Mouse (Mus musculus): ENCODE results near the gene Sox5.
"Not testable (repeated sequence)": the region's sequence is repeated elsewhere in the genome, so short reads cannot be mapped to it uniquely, and the experiment has no call there.

Gene Sox5

GRCm38 (mm10) chr6:144251222-144252170, 530.3 kb downstream of the Sox5 start:
- ChIA-PET POLR2A (interaction anchor here in 2 of 4 experiments (0.6 to 1.4 kb wide), 11 partner anchors 14 to 1151 kb away, joined by 3 to 10 read pairs (median 5); no protein-coding TSS in a partner anchor), CTCF (interaction anchor here in 3 of 4 experiments (0.7 kb wide), 3 partner anchors 81 to 1739 kb away, joined by 3 to 6 read pairs (median 5); no protein-coding TSS in a partner anchor)

- ChIA-PET CTCF (no interaction called here), POLR2A (interaction anchor here in 1 of 4 experiments (0.7 kb wide), 1 partner anchor 38 kb away, joined by 5 read pairs; no protein-coding TSS in a partner anchor)
Measured at GRCm38 (mm10) chr6:144250625-144251181, 531.1 kb downstream of the Sox5 start.

- ChIA-PET POLR2A (no interaction called here), CTCF (interaction anchor here in 1 of 4 experiments (0.6 kb wide), 1 partner anchor 125 kb away, joined by 4 read pairs; no protein-coding TSS in a partner anchor)
Measured at GRCm38 (mm10) chr6:144236581-144236980, 545.2 kb downstream of the Sox5 start.

GRCm38 (mm10) chr6:144203970-144204369, 577.8 kb downstream of the Sox5 start:
- ChIA-PET POLR2A (no interaction called here), CTCF (no interaction called here)

- CTCF ChIA-PET, result no interaction called here
- POLR2A ChIA-PET, result no interaction called here
Measured at GRCm38 (mm10) chr6:144203013-144203412, 578.8 kb downstream of the Sox5 start.

- ChIA-PET CTCF (interaction anchor here in 1 of 4 experiments (0.6 kb wide), 1 partner anchor 697 kb away, joined by 4 read pairs; no protein-coding TSS in a partner anchor), POLR2A (no interaction called here)
Measured at GRCm38 (mm10) chr6:144201402-144202040, 580.3 kb downstream of the Sox5 start.

GRCm38 (mm10) chr6:144197209-144198119, 584.3 kb downstream of the Sox5 start:
- POLR2A ChIA-PET, result no interaction called here
- CTCF ChIA-PET, result no interaction called here

- ChIA-PET CTCF (interaction anchor here in 2 of 4 experiments (0.6 to 1.0 kb wide), 2 partner anchors 587 to 1075 kb away, joined by 3 to 9 read pairs; no protein-coding TSS in a partner anchor), POLR2A (no interaction called here)
Measured at GRCm38 (mm10) chr6:144195934-144196333, 585.8 kb downstream of the Sox5 start.

GRCm38 (mm10) chr6:144183087-144183486, 598.7 kb downstream of the Sox5 start:
- CTCF ChIA-PET, result no interaction called here

GRCm38 (mm10) chr6:144182429-144182828, 599.3 kb downstream of the Sox5 start:
- CTCF ChIA-PET, POLR2A ChIA-PET: not testable (repeated sequence)

More at GRCm38 (mm10) chr6:144183087-144183486, 598.7 kb downstream of the Sox5 start:
- POLR2A ChIA-PET, result no interaction called here

- ChIA-PET POLR2A (no interaction called here), CTCF (no interaction called here)
Measured at GRCm38 (mm10) chr6:144181083-144181866, 600.5 kb downstream of the Sox5 start.

- CTCF ChIA-PET, result no interaction called here
- POLR2A ChIA-PET, result no interaction called here
Measured at GRCm38 (mm10) chr6:144179111-144179510, 602.7 kb downstream of the Sox5 start.

- ChIA-PET POLR2A (no interaction called here), CTCF (interaction anchor here in 1 of 4 experiments (0.5 kb wide), 1 partner anchor 136 kb away, joined by 3 read pairs; no protein-coding TSS in a partner anchor)
Measured at GRCm38 (mm10) chr6:144176674-144177073, 605.1 kb downstream of the Sox5 start.

- ChIA-PET CTCF (interaction anchor here in 1 of 4 experiments (0.6 kb wide), 1 partner anchor 754 kb away, joined by 3 read pairs; no protein-coding TSS in a partner anchor), POLR2A (no interaction called here)
Measured at GRCm38 (mm10) chr6:144175590-144175989, 606.2 kb downstream of the Sox5 start.

- ChIA-PET CTCF (interaction anchor here in 1 of 4 experiments (0.5 kb wide), 1 partner anchor 82 kb away, joined by 6 read pairs; no protein-coding TSS in a partner anchor), POLR2A (no interaction called here)
Measured at GRCm38 (mm10) chr6:144170541-144170940, 611.2 kb downstream of the Sox5 start.

- POLR2A ChIA-PET, result interaction anchor here in 1 of 4 experiments (0.6 kb wide), 1 partner anchor 804 kb away, joined by 3 read pairs; no protein-coding TSS in a partner anchor
- CTCF ChIA-PET, result no interaction called here
Measured at GRCm38 (mm10) chr6:144169791-144170190, 612.0 kb downstream of the Sox5 start.

GRCm38 (mm10) chr6:144168696-144169476, 612.9 kb downstream of the Sox5 start:
- ChIA-PET POLR2A (interaction anchor here in 1 of 4 experiments (0.6 kb wide), 1 partner anchor 803 kb away, joined by 3 read pairs; no protein-coding TSS in a partner anchor), CTCF (no interaction called here)
